Mouse (Mus musculus) liver, embryonic 14.5 days (tissue): ENCODE data around the gene Cxcl9. TPM values are rescaled to one million over a fixed set of nuclear protein-coding genes. Genes with fewer than 3 reads are reported as not detected.
"Not testable (repeated sequence)": the region's sequence is repeated elsewhere in the genome, so short reads cannot be mapped to it uniquely, and the experiment has no call there.

ENCODE experiments used
- ATAC-seq: fragments of 200-750 bp; cut with Nextera tagmentation; 2 replicates; pipeline ENCODE4 v1.8.0; 2017; ENCODE audit warnings: moderate number of reproducible peaks, mild to moderate bottlenecking, moderate library complexity; ENCODE audit not compliant: insufficient read depth
- DNase-seq, 3 experiments: peaks; one replicate each; pipeline ENCODE4 v3.0.0-alpha.2; 2012 to 2013; ENCODE audit warnings: low read depth in 3 of 3, low spot score in 3 of 3
- H3K27ac ChIP-seq: fragments of 300-500 bp; sonication (generic); 2 replicates; pipeline ENCODE4 v1.5.1; 2014; ENCODE audit warnings: moderate library complexity, mild to moderate bottlenecking, control low read depth, inconsistent platforms
- H3K27me3 ChIP-seq: fragments of 300-500 bp; sonication (generic); 2 replicates; pipeline ENCODE4 v1.6.1; 2014; ENCODE audit warnings: mild to moderate bottlenecking, low read length, moderate library complexity; ENCODE audit not compliant: control insufficient read depth, insufficient read depth
- H3K36me3 ChIP-seq: fragments of 300-500 bp; sonication (generic); replicated peaks from 2 replicates; pipeline ENCODE4 v1.6.1; 2014; ENCODE audit warnings: low read depth; ENCODE audit not compliant: control insufficient read depth, insufficient read depth
- H3K4me1 ChIP-seq, 2 experiments: fragments of 200-500 bp in 1 of 2; fragments of 300-500 bp in 1 of 2; sonication (generic) in 1 of 2; replicated peaks; 2 replicates each; pipeline ENCODE4 v1.6.1; 2012 to 2014; ENCODE audit warnings: antibody characterized with exemption in 1 of 2, inconsistent platforms in 1 of 2, low read length in 1 of 2; ENCODE audit not compliant: control insufficient read depth in 2 of 2, insufficient read depth in 2 of 2
- H3K4me2 ChIP-seq: fragments of 300-500 bp; sonication (generic); 2 replicates; pipeline ENCODE4 v1.6.1; 2014; ENCODE audit warnings: low read depth, mild to moderate bottlenecking, control low read depth, moderate library complexity
- H3K4me3 ChIP-seq, 2 experiments: fragments of 200-500 bp in 1 of 2; fragments of 300-500 bp in 1 of 2; sonication (generic) in 1 of 2; 2 replicates each; pipeline ENCODE4 v1.5.1; 2012 to 2014; ENCODE audit warnings: low read depth in 2 of 2, low read length in 2 of 2, mild to moderate bottlenecking in 2 of 2, control low read depth in 1 of 2, inconsistent platforms in 1 of 2, moderate library complexity in 1 of 2; ENCODE audit not compliant: insufficient read depth in 1 of 2
- H3K9ac ChIP-seq: fragments of 300-500 bp; sonication (generic); replicated peaks from 2 replicates; pipeline ENCODE4 v1.6.1; 2014; ENCODE audit warnings: mild to moderate bottlenecking, control low read depth, moderate library complexity
- H3K9me3 ChIP-seq: fragments of 300-500 bp; sonication (generic); 2 replicates; pipeline ENCODE4 v1.6.1; 2016; ENCODE audit warnings: low read length, mixed read lengths; ENCODE audit not compliant: control insufficient read depth
- CTCF ChIP-seq: IDR thresholded peaks from 2 replicates; pipeline ENCODE4 v1.5.1; 2016; ENCODE audit warnings: antibody characterized with exemption, low read depth, control low read depth
- EP300 ChIP-seq: IDR thresholded peaks from 2 replicates; pipeline ENCODE4 v1.6.1; 2016; ENCODE audit warnings: antibody characterized with exemption, low read depth
- WGBS: fragments of 180-500 bp; shearing (Covaris S2); extraction: QIAGEN DNeasy Blood & Tissue Kit; methylation state at CpG from one replicate; pipeline ENCODE4 v1.1.7; 2014; ENCODE audit not compliant: insufficient replicate concordance; 5-methylcytosine and 5-hydroxymethylcytosine counted together
- polyA plus RNA-seq, 2 experiments: library from polyadenylated mRNA; depleted of rRNA in 1 of 2; stranded (reverse) in 1 of 2; unstranded in 1 of 2; fragments of >200 nt; fragmentation: Nextera tagmentation in 1 of 2; extraction: Ambion mirVana in 1 of 2; gene quantifications; 2 replicates each; pipeline versions ENCODE4 v1.2.1 to v1.2.3; 2012 to 2014

Gene Cxcl9
- polyA plus RNA-seq, 2 experiments = 0.06 TPM; not detected in 1

- peaks cover 0 to 3% of the 10 kb centered on the region in 2 experiments; a peak in 2 of 4 replicates for H3K4me1 ChIP-seq
- WGBS = 25% methylated on average over 12 of the region's 12 CpGs
- no peaks in the 10 kb centered on the region for H3K36me3 ChIP-seq
- no peak overlapping the region for H3K4me2 ChIP-seq
- no peak overlapping the region for H3K27ac ChIP-seq
- no peak for DNase-seq
- TF ChIP-seq CTCF = no peak
- TF ChIP-seq EP300 = no peak
- no peaks in the 10 kb centered on the region for H3K27me3 ChIP-seq
- no peak overlapping the region for H3K4me3 ChIP-seq
- H3K9ac ChIP-seq = no peak overlapping the region
- no peaks in the 10 kb centered on the region for H3K9me3 ChIP-seq
- no peak for ATAC-seq
These were observed 30.2 kb upstream of the Cxcl9 start for GRCm38 (mm10) chr5:92358033-92358432.

- no peak for TF ChIP-seq EP300
- no peak for TF ChIP-seq CTCF
- WGBS = 13% methylated on average over 11 of the region's 11 CpGs
- DNase-seq = no peak
- ATAC-seq = peak; percentile 41; the same call in 1 of the 2 replicates
- H3K36me3 ChIP-seq = no peaks in the 10 kb centered on the region
- peak overlapping the region; percentile 61 for H3K4me2 ChIP-seq
- H3K9ac ChIP-seq = peak overlapping the region; percentile 55; the same call in 1 of the 2 replicates
- peaks cover 2 to 15% of the 10 kb centered on the region in 2 experiments; a peak in 2 of 4 replicates for H3K4me1 ChIP-seq
- no peaks in the 10 kb centered on the region for H3K27me3 ChIP-seq
- H3K9me3 ChIP-seq = no peaks in the 10 kb centered on the region
- no peak overlapping the region for H3K27ac ChIP-seq
- H3K4me3 ChIP-seq = peak overlapping the region; percentile 50 to 57
These were observed 25.6 kb upstream of the Cxcl9 start for GRCm38 (mm10) chr5:92353517-92353916.

- H3K9me3 ChIP-seq, ATAC-seq, H3K36me3 ChIP-seq, H3K27ac ChIP-seq, DNase-seq, H3K9ac ChIP-seq, H3K4me3 ChIP-seq, H3K27me3 ChIP-seq: not testable (repeated sequence)
- 72% methylated on average over 4 of the region's 4 CpGs for WGBS
- H3K4me1 ChIP-seq = peaks cover 2 to 19% of the 10 kb centered on the region in 2 experiments; a peak in 2 of 4 replicates
- H3K4me2 ChIP-seq = peak overlapping the region; percentile 61; the same call in 1 of the 2 replicates
These were observed 24.8 kb upstream of the Cxcl9 start for GRCm38 (mm10) chr5:92352716-92353115.

DNA sequence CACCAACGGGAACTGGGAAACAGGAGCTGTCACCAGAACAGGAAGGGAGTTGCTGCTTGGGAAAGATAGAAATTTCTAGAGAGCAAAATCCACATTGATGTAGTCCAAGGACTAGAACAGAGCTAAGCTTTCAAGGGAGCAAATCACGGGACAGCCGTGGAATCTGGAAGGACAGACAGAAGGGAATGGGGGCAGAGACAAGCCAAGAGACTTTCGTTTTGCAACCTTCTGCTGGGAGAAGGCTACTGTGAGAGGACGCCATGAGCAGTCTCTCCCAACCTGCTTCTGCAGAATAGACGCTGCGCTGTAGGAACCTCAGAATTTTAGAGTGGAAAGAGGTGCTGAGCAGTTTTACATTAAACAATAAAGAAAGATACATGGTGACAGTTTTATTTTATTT, 21.9 kb upstream of the Cxcl9 start:
- Histone ChIP-seq H3K9me3 (no peaks in the 10 kb centered on the region), H3K9ac (no peak overlapping the region), H3K27me3 (no peaks in the 10 kb centered on the region), H3K27ac (no peak overlapping the region), H3K36me3 (no peaks in the 10 kb centered on the region), H3K4me3 (no peak overlapping the region), H3K4me2 (no peak overlapping the region), H3K4me1 (peaks cover 2 to 19% of the 10 kb centered on the region in 2 experiments; a peak in 2 of 4 replicates)
- 64% methylated on average over 7 of the region's 7 CpGs for WGBS
- DNase-seq (no peak), ATAC-seq (no peak)
- TF ChIP-seq CTCF (no peak), EP300 (no peak)

- TF ChIP-seq EP300 (no peak), CTCF (no peak)
- Histone ChIP-seq H3K9me3 (no peaks in the 10 kb centered on the region), H3K27ac (no peak within 1 kb of the TSS), H3K27me3 (no peaks in the 10 kb centered on the region), H3K4me2 (peak within 1 kb of the TSS; percentile 31), H3K4me3 (no peak within 1 kb of the TSS; a peak in 1 of 4 replicates), H3K9ac (no peak within 1 kb of the TSS), H3K4me1 (peaks cover 2 to 17% of the 10 kb centered on the region in 2 experiments; a peak in 2 of 4 replicates), H3K36me3 (no peaks in the 10 kb centered on the region)
- ATAC-seq (peak; percentile 80), DNase-seq (peak; percentile 68 to 86 (median 70))
- WGBS = 14% methylated on average over 14 of the region's 14 CpGs
These were observed 21.0 kb upstream of the Cxcl9 start, which contains the start of gene Cxcl10 for GRCm38 (mm10) chr5:92348794-92349413. TSS of gene Cxcl10 (minus strand) at chr5:92348889.
